Mouse (Mus musculus) adrenal gland, postnatal 14 days (tissue): ENCODE results near the gene Glrb. TPM values are rescaled to one million over a fixed set of nuclear protein-coding genes. Genes with fewer than 3 reads are reported as not detected.

Experiments used
- DNase-seq: peaks from one replicate; pipeline ENCODE4 v3.0.0; 2021; ENCODE audit warnings: mixed read lengths
- total RNA-seq: library from RNA; stranded (reverse); gene quantifications from 2 replicates; pipeline ENCODE4 v1.2.3, GENCODE M21; 2021

Gene Glrb
- total RNA-seq, 1 experiment from 2014 or later: 9.9 TPM

DNA sequence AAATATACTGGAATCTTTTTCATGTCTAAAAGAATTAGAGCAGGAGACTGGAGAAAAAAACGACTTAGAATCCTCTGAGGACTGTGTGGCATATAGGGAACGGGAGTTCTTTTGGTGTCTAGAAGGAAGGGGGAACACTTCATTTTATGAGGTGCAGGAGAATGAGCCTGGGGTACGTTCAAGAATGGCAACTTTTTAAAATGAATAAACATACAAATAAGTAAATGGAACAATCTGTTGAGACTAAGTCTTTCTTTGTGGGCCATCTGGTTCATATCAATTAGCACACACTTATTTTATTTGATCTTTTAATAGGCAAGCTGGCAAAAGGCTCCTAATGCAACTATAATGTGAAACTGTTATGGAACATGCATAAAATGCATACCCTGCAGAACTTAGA, 75.9 kb downstream of the Glrb start:
- DNase-seq: no peak

DNA sequence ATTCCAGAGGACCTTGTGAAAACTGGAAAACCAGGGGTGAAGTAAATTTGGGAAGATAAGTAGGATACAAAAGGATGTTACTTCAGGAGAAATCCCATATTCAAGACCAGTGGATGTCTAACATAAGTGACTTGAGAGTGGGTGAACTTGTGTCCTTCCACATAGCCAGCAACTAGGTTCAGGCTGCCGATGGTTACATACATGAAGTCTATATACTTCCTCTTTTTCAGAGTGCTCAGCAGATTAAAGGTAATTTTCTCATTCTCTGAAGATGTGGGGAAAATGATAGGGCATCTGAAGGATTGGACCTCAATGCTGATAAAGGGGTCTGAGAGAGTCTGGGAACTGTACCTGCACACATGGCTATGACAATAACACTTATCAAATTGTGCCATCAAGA, 89.5 kb downstream of the Glrb start:
- no peak for DNase-seq

DNA sequence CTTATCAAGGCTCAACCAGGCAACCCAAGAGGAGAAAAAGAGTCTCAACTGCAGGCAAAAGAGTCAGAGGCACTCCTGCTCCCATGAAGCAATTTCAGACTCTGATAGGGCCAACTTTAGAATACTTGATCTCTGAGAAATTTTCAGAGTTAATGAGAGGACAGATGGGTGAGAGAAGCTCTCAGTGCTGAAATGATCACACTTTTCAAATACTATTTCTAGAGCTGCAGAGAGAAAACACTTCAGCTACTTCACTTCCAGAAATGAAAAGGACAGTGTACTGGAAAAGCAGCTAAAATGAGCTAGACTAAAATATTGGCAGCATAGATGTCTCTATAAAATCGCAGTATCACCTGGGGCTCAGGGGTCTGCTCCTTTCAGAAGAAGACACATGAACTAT, 94.8 kb downstream of the Glrb start:
- DNase-seq: no peak

DNA sequence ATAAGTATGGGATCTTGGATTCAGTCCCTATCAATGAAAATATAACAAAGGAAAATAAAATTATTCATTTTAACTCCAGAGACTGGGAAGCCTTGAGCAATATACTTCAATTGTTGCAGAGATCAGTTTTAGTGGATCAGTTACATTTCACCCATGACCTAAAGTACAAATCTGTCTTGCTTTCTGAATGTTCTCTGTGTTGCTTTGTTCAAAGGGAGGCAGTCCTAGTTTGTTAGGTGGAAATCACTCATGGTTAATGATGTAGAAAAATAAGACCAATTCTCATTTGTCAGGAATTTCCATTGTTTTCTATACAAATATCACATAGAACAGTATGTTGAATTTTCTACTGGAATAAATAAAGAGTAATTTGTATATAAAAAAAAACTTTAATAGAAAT, 99.7 kb downstream of the Glrb start:
- no peak for DNase-seq

DNA sequence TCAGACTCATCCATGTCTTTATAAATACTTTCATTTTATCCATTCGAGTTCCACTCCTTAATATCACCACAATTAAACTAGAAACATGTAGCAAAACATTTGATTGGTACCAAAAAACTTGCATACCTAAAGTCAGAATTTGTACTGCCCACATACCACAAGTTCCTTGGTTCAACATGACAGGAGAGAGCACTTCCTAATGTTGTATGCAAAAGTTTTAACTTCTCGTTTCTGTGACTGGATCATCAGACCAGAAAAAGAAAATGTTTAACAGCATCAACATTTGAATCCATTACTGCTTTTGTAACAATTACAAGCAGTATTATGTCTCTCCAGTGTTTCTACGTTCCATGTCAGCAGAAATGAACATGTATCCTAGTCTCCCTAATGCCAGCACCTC, 101.2 kb downstream of the Glrb start:
- no peak for DNase-seq

DNA sequence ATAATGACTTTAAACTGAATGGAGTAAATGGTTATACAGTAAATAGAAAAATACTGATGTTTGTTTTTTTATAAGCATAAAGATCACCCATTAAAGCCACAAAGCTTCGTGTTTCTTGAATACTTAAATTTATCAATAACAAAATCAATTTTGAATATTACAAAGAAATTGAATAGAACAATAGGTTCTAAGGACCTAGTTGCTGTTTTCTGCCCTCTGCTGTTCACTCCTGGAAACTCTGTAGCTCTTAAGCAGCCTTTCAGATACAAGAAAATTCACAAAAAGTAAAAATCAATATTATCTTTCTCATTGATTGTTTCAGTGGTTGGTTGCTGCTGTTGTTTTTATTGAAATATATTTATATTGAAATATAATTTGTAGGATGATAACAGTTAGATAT, 108.1 kb downstream of the Glrb start:
- DNase-seq: peak; percentile 10

DNA sequence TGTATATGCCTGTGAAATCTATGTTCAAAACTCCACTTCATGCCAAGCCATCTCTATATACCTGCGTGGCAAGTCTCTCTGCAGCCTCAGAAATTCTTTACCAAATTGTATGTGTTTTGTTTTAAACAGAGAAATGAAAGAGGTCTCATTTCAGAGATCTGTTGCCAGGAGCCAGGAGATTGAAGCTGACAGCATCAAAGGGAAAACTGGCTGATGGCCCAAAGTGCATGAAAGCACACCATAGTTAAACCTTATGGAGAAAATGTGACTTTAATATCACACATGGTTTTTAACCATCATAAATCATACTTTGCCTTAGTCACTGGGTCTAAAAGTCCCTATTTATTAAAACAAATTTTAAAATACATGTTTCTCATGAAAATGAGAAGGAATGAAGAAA, 109.6 kb downstream of the Glrb start:
- no peak for DNase-seq

DNA sequence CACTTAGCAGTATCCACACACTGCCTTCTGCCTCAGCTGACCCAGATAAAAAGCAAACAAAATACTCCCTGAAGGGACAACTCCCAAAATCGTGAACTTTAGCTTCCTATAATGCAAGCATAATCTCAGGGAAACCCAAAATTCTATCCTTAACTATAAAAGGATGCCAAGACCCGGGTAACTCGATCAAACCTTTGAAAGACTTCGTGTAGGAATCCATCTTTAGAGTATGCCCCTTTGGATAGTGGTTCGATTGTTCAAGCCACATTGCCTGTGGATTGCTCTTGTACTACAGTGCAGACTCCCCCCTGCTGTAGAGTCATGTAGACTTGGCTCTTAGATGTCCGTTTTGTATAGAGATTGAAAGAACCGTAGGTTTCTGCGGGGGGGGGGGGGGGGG, 110.2 kb downstream of the Glrb start:
- DNase-seq: no peak

DNA sequence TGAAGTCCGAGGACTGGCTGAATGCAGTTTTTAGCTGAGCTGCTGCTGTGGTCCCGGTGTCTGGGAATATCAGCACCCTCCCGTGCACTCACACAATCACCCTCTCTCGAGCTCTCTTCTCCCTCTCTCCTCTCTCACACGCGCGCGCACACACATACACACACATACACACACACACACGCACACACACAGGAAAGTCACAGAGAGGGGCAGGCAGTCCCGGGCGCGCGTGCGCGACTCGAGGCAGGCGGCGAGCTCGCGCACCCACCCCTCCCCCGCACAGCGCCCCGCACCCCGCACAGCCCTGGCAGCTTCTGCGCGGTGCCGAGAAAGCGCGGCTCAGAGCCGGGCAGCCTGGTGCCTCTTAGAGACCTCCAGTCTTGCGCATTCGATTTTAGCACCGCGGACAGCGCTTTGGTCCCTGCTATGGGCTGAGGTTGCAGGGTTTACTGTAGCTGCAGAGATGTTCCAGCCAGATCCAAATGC, 110.8 kb downstream of the Glrb start, which contains the start of gene Gria2:
TSS of gene Gria2 (minus strand) at position 240 of the 486 bp plus-strand sequence.
- DNase-seq: peak; percentile 89

DNA sequence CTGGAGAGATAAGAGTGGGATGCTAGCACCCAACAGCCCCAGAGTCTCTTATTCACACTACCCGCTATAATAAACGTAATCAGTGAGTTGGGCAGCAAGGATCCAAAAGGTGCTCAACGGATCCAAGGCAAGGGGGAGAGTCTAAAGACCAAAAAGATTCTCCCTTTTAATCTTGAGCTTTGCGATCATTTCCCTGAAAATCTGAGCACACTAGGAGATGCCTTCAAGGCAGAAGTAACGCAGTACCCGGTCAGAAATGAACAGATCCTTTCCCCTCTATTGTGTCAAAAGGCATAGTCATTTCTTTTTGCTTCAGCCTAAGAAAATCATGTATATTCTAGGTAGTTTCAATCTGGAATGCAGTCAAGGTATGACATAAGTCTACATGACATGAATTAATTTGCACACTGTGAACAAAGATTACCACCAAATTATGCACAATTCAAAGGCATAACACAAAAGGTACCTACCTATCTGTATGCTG, 111.6 kb downstream of the Glrb start:
- no peak for DNase-seq

DNA sequence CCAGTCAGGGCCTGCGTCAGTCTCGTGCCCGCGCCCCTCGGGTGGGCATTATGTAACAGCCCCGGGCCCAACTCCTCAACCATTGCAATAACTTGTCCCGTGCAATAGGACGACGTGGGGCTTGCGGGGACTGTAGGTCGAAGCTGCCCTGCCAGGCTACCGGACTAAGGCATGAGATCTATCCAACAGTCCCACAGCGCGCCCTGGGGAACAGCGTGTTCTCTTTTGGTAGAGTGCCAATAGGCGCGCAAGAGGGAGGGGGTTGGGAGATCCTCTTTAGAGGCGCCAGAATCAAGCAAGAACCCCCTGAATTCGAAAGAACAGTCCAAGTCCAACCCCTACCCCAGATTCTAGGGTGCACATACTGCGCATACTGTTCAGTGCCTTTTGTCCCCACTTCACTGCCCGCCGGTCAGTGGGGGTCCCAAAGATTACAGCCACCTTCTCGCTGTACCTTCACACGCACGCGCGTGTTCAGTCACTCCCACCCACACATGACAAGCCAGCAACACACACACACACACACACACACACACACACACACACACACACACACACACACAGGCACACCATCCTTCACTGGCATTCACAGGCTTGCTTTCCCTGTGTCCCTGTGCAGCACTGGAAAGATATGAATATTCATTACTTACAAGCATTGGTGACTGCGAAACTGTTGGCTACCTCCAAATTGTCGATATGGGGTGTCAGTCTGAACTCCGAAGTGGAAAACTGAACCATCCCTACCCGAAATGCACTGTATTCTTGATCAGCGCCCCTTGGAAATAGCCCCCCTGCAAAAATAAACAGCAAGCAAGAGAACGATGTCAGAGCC, 112.2 kb downstream of the Glrb start:
- DNase-seq: peak; percentile 41

DNA sequence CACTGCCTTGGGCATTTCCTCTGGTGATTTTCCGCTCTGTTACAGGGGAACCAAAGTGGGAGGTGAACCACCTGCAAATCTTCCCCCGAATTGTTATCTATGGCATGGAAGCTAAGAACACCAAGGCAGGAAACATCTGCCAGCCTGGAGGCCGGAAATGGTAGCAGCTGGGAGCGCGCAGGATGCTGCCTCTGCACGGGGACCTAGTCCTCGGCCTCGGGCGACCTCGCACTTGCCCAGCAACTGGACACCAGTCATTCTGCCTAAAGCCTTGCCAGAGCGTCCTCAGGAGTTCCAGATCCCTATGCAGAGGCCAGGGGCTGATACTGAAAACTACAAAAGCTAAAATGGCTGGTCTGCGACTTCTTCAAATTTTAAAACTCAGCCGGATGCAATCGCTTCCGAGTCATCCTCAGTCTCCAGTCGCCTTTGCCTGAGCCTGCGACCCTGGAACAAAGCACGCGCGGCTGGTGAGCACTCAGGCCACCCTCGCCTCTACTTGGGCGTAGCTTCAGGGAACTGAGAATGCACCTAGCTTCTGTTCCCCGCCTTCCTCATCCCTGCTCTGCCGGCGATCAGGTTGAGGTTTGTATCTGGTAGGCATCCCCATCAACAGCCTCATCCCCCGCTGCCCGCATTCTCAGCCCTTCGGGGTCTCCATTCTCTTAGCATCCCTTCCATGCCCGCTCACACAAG, 113.0 kb downstream of the Glrb start:
- DNase-seq: peak; percentile 40

DNA sequence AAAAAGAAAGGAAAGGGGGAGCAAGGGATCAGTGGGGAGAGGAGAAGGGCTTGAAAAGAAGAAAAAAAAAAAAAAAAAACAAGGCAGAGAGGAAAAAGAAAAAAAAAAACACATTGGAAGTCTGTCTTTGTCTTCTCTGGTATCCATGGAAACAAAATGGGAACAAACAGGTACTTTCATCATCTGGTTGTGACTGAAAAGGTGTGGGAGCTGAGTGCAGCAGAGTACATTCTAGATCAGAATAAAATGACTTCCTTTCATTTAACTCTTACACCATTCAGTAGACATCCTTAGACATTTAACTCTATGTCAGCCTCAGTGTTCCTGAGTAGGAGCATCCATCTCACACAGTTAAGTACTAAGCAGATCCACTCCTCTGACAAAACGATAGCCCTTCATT, 115.5 kb downstream of the Glrb start:
- no peak for DNase-seq

DNA sequence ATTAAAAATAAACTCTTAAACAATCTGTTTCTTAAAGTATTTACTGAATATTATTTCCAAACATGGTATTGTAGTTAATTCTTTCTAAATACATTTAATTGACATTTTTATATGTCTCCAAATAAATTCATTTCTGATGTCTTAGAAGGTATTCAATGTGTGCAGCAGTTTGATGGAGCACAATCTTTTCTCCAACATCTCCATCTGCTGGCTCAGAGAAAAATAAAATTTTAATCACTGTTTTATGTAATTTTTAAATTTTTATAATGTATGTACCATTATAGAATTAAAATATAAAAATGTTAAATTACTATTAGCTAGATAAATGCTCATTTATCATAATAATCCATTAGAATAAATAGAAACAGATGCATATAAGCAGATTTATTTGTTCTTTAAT, 116.7 kb downstream of the Glrb start:
- no peak for DNase-seq

DNA sequence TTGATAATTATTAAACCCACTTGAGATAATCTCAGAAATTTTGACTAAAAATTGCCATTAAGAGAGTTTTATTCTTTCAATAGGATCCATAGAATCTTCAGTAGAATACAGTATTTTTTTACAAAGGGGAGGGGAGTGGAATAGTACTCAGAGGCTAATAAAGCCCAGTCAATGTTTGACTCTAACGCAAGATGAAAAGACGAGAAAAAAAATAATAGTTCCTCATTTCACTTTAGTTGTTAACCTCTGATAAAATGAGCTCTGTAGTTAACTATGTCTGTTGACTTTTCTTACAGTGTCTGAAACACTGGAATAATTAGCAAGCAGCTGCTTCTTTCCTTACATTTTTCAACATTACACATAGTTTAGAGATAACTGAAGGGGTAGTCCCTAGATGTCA, 118.2 kb downstream of the Glrb start:
- no peak for DNase-seq

Other genes with a start within 250 kb of the Glrb start
- gene Gria2, start 110.8 kb downstream of the Glrb start, total RNA-seq: 11.9 and 15.8 TPM in 2 replicates
- 9.1 and 11.4 TPM in 2 replicates for gene Pdgfc, start 122.8 kb upstream of the Glrb start, total RNA-seq